Mouse (Mus musculus) small intestine, adult 2 months (tissue): ENCODE results near the gene Gm4767.
"Not testable (repeated sequence)": the region's sequence is repeated elsewhere in the genome, so short reads cannot be mapped to it uniquely, and the experiment has no call there.

Experiments used
- CTCF ChIP-seq: fragments of 200-500 bp; IDR thresholded peaks from 2 replicates; pipeline ENCODE4 v1.5.1; 2012; ENCODE audit warnings: low read depth, mild to moderate bottlenecking, control low read depth, inconsistent platforms, low read length, moderate library complexity, mixed read lengths; ENCODE audit not compliant: insufficient replicate concordance, insufficient read length; ENCODE audit errors: extremely low read depth
- POLR2A ChIP-seq: fragments of 200-500 bp; IDR thresholded peaks from 2 replicates; pipeline ENCODE4 v1.6.1; 2012; ENCODE audit warnings: low read depth, mild to moderate bottlenecking, control low read depth, inconsistent platforms, low read length, moderate library complexity

- not testable (repeated sequence) for TF ChIP-seq POLR2A, CTCF
Measured at GRCm38 (mm10) chr10:81770506-81771403, 41.2 kb upstream of the Gm4767 start, which contains the start of gene Gm3055.
